Mouse (Mus musculus) heart, embryonic 16.5 days (tissue): ENCODE results near the gene Igfn1. TPM values are rescaled to one million over a fixed set of nuclear protein-coding genes. Genes with fewer than 3 reads are reported as not detected.

Experiments used
- ATAC-seq: fragments of 200-750 bp; cut with Nextera tagmentation; replicated peaks from 2 replicates; pipeline ENCODE4 v1.8.0; 2017; ENCODE audit warnings: moderate number of reproducible peaks; ENCODE audit not compliant: insufficient read depth, low FRiP score; ENCODE audit errors: extremely low read depth
- H3K27ac ChIP-seq: fragments of 300-500 bp; sonication (generic); 2 replicates; pipeline ENCODE4 v1.5.1; 2014; ENCODE audit warnings: mild to moderate bottlenecking, low read length, control low read depth, moderate library complexity
- H3K27me3 ChIP-seq: fragments of 300-500 bp; sonication (generic); 2 replicates; pipeline ENCODE4 v1.6.1; 2014; ENCODE audit warnings: low read length, mixed read lengths; ENCODE audit not compliant: control insufficient read depth, insufficient read depth
- H3K36me3 ChIP-seq: fragments of 300-500 bp; sonication (generic); 2 replicates; pipeline ENCODE4 v1.6.1; 2014; ENCODE audit not compliant: control insufficient read depth, insufficient read depth
- H3K4me1 ChIP-seq: fragments of 300-500 bp; sonication (generic); 2 replicates; pipeline ENCODE4 v1.6.1; 2014; ENCODE audit warnings: low read length, mixed read lengths; ENCODE audit not compliant: control insufficient read depth, insufficient read depth
- H3K4me2 ChIP-seq: fragments of 300-500 bp; sonication (generic); 2 replicates; pipeline ENCODE4 v1.6.1; 2014; ENCODE audit warnings: low read depth, mild to moderate bottlenecking, control low read depth, low read length
- H3K4me3 ChIP-seq: fragments of 300-500 bp; sonication (generic); 2 replicates; pipeline ENCODE4 v1.5.1; 2014; ENCODE audit warnings: mild to moderate bottlenecking, control low read depth, low read length
- H3K9ac ChIP-seq: fragments of 300-500 bp; sonication (generic); 2 replicates; pipeline ENCODE4 v1.6.1; 2014; ENCODE audit warnings: low read length, control low read depth
- H3K9me3 ChIP-seq: fragments of 300-500 bp; sonication (generic); replicated peaks from 2 replicates; pipeline ENCODE4 v1.6.1; 2016; ENCODE audit warnings: low read length; ENCODE audit not compliant: control insufficient read depth
- WGBS: fragments of 180-500 bp; shearing (Covaris S2); extraction: QIAGEN DNeasy Blood & Tissue Kit; methylation state at CpG from one replicate; pipeline ENCODE4 v1.1.7; 2014; 5-methylcytosine and 5-hydroxymethylcytosine counted together
- polyA plus RNA-seq: library from polyadenylated mRNA; unstranded; fragments of >200 nt; fragmentation: Nextera tagmentation; extraction: Ambion mirVana; gene quantifications from 2 replicates; pipeline ENCODE4 v1.2.1, GENCODE M21; 2015

Gene Igfn1
- polyA plus RNA-seq, 1 experiment from 2014 or later: not detected

DNA sequence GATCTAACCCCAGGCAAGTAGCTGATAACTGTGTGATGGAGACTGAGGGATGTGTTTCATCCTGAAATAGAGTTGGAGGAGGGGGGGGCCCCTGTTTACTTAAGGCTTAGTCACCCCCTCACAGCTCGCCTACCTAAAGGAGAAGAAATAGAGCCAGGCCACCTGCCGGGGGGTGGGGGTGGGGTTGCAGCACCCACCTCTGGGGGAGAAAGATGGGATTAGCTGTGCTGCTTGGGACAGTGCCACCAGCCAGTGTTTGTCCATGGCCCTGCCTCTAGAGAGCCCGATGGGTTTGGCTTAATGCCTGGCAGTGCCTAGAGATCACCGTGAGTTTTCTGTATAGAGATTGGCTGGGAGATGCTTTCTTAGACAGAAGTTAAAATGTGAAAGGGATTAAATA, 34.7 kb upstream of the Igfn1 start:
- 24% methylated on average over 4 of the region's 4 CpGs for WGBS
- no peaks in the 10 kb centered on the region for H3K36me3 ChIP-seq
- H3K27me3 ChIP-seq: peaks cover 20% of the 10 kb centered on the region
- H3K9me3 ChIP-seq: no peaks in the 10 kb centered on the region
- no peak for ATAC-seq
- no peak overlapping the region for H3K9ac ChIP-seq
- H3K27ac ChIP-seq: no peak overlapping the region
- H3K4me2 ChIP-seq: no peak overlapping the region
- H3K4me1 ChIP-seq: no peaks in the 10 kb centered on the region
- no peak overlapping the region for H3K4me3 ChIP-seq

- H3K36me3 ChIP-seq: peaks cover 2% of the 10 kb centered on the region; the same call in 1 of the 2 replicates
- no peaks in the 10 kb centered on the region for H3K9me3 ChIP-seq
- 21% methylated on average over 11 of the region's 11 CpGs for WGBS
- no peak overlapping the region for H3K4me3 ChIP-seq
- no peak overlapping the region for H3K9ac ChIP-seq
- H3K4me1 ChIP-seq: no peaks in the 10 kb centered on the region
- ATAC-seq: no peak
- no peak overlapping the region for H3K27ac ChIP-seq
- no peak overlapping the region for H3K4me2 ChIP-seq
- H3K27me3 ChIP-seq: peaks cover 20% of the 10 kb centered on the region
Measured at GRCm38 (mm10) chr1:136040452-136040851, 34.3 kb upstream of the Igfn1 start.

- Histone ChIP-seq H3K4me3 (no peak overlapping the region), H3K9ac (no peak overlapping the region), H3K4me2 (no peak overlapping the region), H3K9me3 (no peaks in the 10 kb centered on the region), H3K27me3 (peaks cover 18% of the 10 kb centered on the region), H3K36me3 (peaks cover 13% of the 10 kb centered on the region), H3K27ac (no peak overlapping the region), H3K4me1 (no peaks in the 10 kb centered on the region)
- WGBS: 71% methylated on average over 5 of the region's 5 CpGs
- ATAC-seq: no peak
Measured at GRCm38 (mm10) chr1:136038746-136039538, 32.8 kb upstream of the Igfn1 start.

DNA sequence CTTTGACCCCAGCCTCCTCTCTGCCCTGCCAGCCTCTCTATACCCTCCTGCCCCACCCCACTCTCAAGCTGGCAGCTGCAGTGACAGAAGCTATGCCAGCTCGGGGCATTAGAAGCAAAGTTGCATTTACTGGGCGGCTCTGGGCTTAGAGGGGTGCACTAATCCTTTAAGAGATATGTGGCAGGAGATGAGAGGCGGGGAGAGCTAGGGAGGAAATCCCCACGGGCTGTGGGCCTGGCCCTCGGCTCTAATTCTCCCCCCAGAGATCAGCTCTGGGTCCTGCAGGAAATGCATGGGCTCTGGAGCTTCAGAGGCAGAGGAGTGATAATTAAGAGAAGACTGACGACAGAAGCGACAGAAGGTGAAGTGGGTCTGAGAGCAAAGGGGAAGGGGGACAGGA, 26.8 kb upstream of the Igfn1 start:
- Histone ChIP-seq H3K4me1 (no peaks in the 10 kb centered on the region), H3K9ac (no peak overlapping the region), H3K4me2 (no peak overlapping the region), H3K36me3 (peaks cover 32% of the 10 kb centered on the region), H3K4me3 (no peak overlapping the region), H3K9me3 (no peaks in the 10 kb centered on the region), H3K27me3 (no peaks in the 10 kb centered on the region), H3K27ac (no peak overlapping the region)
- ATAC-seq: no peak
- 50% methylated on average over 7 of the region's 7 CpGs for WGBS

DNA sequence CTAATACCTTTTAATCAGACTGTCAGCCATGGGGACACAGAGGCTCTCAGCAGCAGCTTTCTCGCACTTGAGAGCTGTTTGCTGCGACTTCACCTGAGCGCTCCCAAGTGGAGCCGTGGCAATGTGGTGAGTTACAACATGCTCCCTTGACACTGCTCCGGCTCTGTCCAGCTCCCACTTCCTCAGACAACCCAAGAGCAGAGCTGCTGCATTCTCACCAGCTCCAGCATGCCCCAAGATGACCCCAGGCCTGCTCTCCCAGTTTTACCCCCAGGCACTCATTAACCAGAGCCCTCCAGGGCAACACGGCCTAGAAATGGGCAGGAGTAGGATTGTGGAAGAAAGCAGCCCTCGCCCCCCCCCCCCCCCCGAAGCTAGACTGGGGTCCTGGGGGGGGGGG, 25.6 kb upstream of the Igfn1 start:
- H3K4me1 ChIP-seq: no peaks in the 10 kb centered on the region
- ATAC-seq: no peak
- no peak overlapping the region for H3K4me3 ChIP-seq
- H3K36me3 ChIP-seq: peaks cover 43% of the 10 kb centered on the region
- H3K9ac ChIP-seq: no peak overlapping the region
- 81% methylated on average over 8 of the region's 8 CpGs for WGBS
- H3K9me3 ChIP-seq: no peaks in the 10 kb centered on the region
- no peak overlapping the region for H3K4me2 ChIP-seq
- H3K27me3 ChIP-seq: no peaks in the 10 kb centered on the region
- H3K27ac ChIP-seq: no peak overlapping the region

DNA sequence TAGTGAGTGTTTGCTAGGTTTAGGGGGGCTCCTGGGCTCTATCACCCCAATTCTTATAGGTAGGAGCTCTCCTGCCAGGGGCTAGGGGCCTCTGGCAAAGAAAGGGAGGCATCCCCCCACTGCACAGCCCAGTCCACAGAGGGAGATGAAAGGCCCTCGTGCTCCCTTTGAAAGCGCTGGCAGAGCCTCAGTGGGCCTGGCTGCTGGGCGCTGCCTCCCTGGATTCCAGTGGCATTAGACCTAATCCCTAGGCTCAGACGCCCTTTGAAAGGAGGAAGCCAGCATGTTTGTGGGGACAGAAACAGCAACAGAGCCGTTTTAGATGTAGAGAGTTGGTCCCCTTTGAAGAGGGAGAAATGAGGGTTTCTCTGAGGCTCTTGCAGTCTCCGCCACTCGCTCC, 24.1 kb upstream of the Igfn1 start:
- no peak overlapping the region for H3K27ac ChIP-seq
- no peak overlapping the region for H3K9ac ChIP-seq
- no peak for ATAC-seq
- H3K9me3 ChIP-seq: no peaks in the 10 kb centered on the region
- no peak overlapping the region for H3K4me3 ChIP-seq
- H3K36me3 ChIP-seq: peaks cover 44% of the 10 kb centered on the region
- no peaks in the 10 kb centered on the region for H3K4me1 ChIP-seq
- no peak overlapping the region for H3K4me2 ChIP-seq
- 70% methylated on average over 7 of the region's 7 CpGs for WGBS
- no peaks in the 10 kb centered on the region for H3K27me3 ChIP-seq

DNA sequence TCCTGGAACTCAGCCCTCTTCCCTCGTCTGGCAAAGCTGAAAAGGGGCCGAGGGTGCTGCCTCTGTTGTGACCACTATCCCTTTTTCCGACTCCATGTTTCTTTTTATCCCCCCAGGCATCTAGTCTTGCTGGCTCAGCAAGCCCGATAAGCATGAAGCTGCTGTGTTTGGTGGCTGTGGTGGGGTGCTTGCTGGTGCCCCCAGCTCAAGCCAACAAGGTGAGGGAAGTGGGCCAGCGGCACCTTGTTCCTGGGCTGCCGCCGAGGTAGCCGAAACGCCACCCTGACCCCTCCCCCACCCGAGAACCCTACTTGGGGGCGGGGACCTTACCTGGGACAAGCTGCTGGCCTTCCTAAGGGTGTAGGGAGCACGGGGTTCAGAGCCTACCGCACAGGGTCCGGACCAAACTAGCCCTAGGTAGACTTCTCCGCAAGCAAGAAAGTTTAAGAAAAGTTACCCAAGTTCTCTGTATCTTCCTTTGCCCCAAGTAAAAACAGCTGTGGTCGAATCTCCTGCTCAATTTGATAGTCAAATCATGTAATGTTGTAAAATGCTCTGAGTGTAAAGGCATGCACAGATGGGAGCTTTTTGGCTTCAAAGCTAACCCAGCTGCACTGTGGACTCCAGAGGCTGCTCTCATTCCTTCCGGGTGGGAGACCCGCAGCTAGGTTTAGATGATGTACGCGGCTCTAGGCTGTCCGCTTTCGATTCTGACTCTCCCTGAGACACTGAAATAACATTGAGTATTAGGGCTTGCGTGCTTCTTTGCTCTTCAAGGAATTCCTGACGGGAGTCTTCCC, 12.4 kb upstream of the Igfn1 start:
- 4% methylated on average over 24 of the region's 24 CpGs for WGBS
- peak; percentile 50 for ATAC-seq
- peak overlapping the region; percentile 94 for H3K4me2 ChIP-seq
- H3K4me3 ChIP-seq: peak overlapping the region; percentile 87
- H3K9me3 ChIP-seq: no peaks in the 10 kb centered on the region
- no peaks in the 10 kb centered on the region for H3K27me3 ChIP-seq
- H3K9ac ChIP-seq: peak overlapping the region; percentile 85
- peak overlapping the region; percentile 17 for H3K27ac ChIP-seq
- H3K36me3 ChIP-seq: peaks cover 18% of the 10 kb centered on the region
- peaks cover 11% of the 10 kb centered on the region for H3K4me1 ChIP-seq

DNA sequence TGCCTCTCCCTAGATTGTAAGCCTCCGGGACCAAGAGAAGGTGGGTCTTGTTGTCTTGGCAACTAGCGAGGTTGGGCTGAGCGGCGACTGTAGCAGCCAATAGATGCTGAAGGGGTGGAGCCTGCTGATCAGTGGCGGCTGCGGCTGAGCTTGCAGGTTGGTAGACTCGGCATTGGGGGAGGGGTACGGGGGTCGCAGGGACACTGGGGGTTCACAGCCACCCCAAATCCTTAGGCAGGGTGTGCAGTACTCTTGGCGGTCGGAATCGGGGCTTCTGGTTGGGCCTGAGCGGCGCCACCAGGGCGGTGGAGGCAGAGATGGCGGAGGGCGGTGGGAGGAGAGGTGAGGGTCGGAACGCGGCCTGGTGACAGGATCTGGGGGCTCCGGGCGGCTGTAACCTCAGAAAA, 11.8 kb upstream of the Igfn1 start:
- Histone ChIP-seq H3K9me3 (no peaks in the 10 kb centered on the region), H3K4me3 (peak overlapping the region; percentile 87), H3K9ac (peak overlapping the region; percentile 85), H3K4me1 (peaks cover 11% of the 10 kb centered on the region), H3K27ac (peak overlapping the region; percentile 17), H3K4me2 (peak overlapping the region; percentile 94), H3K27me3 (no peaks in the 10 kb centered on the region), H3K36me3 (peaks cover 18% of the 10 kb centered on the region)
- ATAC-seq: peak; percentile 97
- WGBS: 0% methylated on average over 22 of the region's 22 CpGs

- Histone ChIP-seq H3K9ac (peak overlapping the region; percentile 48), H3K27ac (no peak overlapping the region), H3K36me3 (peaks cover 12% of the 10 kb centered on the region), H3K4me1 (peaks cover 11% of the 10 kb centered on the region), H3K9me3 (no peaks in the 10 kb centered on the region), H3K27me3 (no peaks in the 10 kb centered on the region), H3K4me3 (peak overlapping the region; percentile 87), H3K4me2 (peak overlapping the region; percentile 94)
- 84% methylated on average over 2 of the region's 2 CpGs for WGBS
- no peak for ATAC-seq
Measured at GRCm38 (mm10) chr1:136017307-136017706, 11.2 kb upstream of the Igfn1 start.
